Mouse (Mus musculus) adrenal gland, adult 18-20 months (tissue): ENCODE measurements around the gene Epsti1. TPM values are rescaled to one million over a fixed set of nuclear protein-coding genes. Genes with fewer than 3 reads are reported as not detected.

Experiments used
- DNase-seq, 2 experiments: peaks; one replicate each; pipeline ENCODE4 v3.0.0; 2021 to 2022; ENCODE audit warnings: low spot score in 2 of 2
- total RNA-seq, 2 experiments: library from RNA; stranded (reverse); gene quantifications; 1 replicate in 1 of 2; 2 replicates in 1 of 2; pipeline ENCODE4 v1.2.3; 2021

Gene Epsti1
- total RNA-seq, 2 experiments from 2014 or later, result 2.2 to 2.5 TPM

GRCm38 (mm10) chr14:77921641-77922040 lies 17.6 kb downstream of the Epsti1 start:
- DNase-seq, result no peak

GRCm38 (mm10) chr14:77923076-77923865 lies 19.2 kb downstream of the Epsti1 start:
- no peak for DNase-seq

- no peak for DNase-seq
These were observed 21.4 kb downstream of the Epsti1 start for GRCm38 (mm10) chr14:77925414-77925813.

GRCm38 (mm10) chr14:77926718-77927117 lies 22.7 kb downstream of the Epsti1 start:
- DNase-seq, result peak; percentile 30 to 31

GRCm38 (mm10) chr14:77928021-77928420 lies 24.0 kb downstream of the Epsti1 start:
- DNase-seq, result peak; percentile 69 to 75

GRCm38 (mm10) chr14:77928653-77929052 lies 24.6 kb downstream of the Epsti1 start:
- DNase-seq, result no peak

- DNase-seq, result no peak
These were observed 25.2 kb downstream of the Epsti1 start for GRCm38 (mm10) chr14:77929139-77929678.

GRCm38 (mm10) chr14:77932150-77933047 lies 28.4 kb downstream of the Epsti1 start:
- DNase-seq, result no peak

GRCm38 (mm10) chr14:77933243-77933642 lies 29.2 kb downstream of the Epsti1 start:
- DNase-seq, result no peak

- DNase-seq, result no peak
These were observed 30.4 kb downstream of the Epsti1 start for GRCm38 (mm10) chr14:77934431-77934830.

GRCm38 (mm10) chr14:77941105-77941504 lies 37.1 kb downstream of the Epsti1 start:
- no peak for DNase-seq

- DNase-seq, result no peak
These were observed 38.2 kb downstream of the Epsti1 start for GRCm38 (mm10) chr14:77942235-77942634.

- no peak for DNase-seq
These were observed 38.9 kb downstream of the Epsti1 start for GRCm38 (mm10) chr14:77942793-77943558.

- no peak for DNase-seq
These were observed 57.7 kb downstream of the Epsti1 start for GRCm38 (mm10) chr14:77961741-77962140.

- no peak for DNase-seq
These were observed 59.5 kb downstream of the Epsti1 start for GRCm38 (mm10) chr14:77963525-77963924.

- no peak for DNase-seq
These were observed 67.3 kb downstream of the Epsti1 start for GRCm38 (mm10) chr14:77971355-77971754.

GRCm38 (mm10) chr14:77974221-77974620 lies 70.2 kb downstream of the Epsti1 start:
- DNase-seq, result no peak

- DNase-seq, result no peak
These were observed 71.7 kb downstream of the Epsti1 start for GRCm38 (mm10) chr14:77975702-77976101.

GRCm38 (mm10) chr14:77981516-77981915 lies 77.5 kb downstream of the Epsti1 start:
- no peak for DNase-seq

GRCm38 (mm10) chr14:77997731-77998130 lies 93.7 kb downstream of the Epsti1 start:
- DNase-seq, result no peak

- DNase-seq, result no peak
These were observed 100.4 kb downstream of the Epsti1 start for GRCm38 (mm10) chr14:78004486-78004885.
